9 mouse cellular contexts compared by ENCODE assay signal in the genomic region with DNA sequence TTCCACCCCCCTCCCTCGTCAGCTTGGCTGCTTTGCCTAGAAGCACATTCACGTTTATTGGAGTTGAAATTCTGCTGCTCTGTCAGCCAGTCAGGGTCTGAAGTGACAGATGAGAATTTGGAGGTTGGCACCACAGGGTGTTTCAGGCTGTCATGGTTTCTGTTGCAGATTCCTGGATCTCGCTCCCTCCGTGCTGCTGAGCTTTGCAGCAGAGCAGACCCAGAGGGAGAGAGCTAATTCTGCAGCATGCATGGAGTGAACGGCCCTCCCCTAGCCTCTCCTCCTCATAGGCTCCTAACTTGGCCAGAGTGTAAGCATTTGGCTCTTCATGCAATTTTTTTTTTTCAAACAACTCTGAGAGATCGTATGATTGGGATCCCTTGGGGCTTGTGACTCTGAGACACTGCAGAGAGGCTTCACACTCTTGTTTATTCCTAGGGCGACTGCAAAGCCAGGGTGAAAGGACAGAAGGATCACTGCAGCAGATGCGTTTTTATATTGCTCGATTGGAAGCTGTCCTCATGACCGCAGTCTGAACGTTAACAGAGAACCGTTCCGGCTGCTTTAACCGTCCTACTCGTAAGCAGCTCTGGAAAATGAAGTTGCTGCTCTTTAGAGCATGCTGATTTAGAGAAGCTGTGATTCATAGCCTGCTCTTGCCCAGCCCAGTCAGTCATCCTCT. TPM values are rescaled to one million over a fixed set of nuclear protein-coding genes. Genes with fewer than 3 reads are reported as not detected.
DNase-seq lines count a peak whose midpoint lies in the region; ATAC-seq and TF ChIP-seq lines count a peak whose summit lies in the region.
"Had no signal": no experiment of that assay in that cellular context is flagged by ENCODE, and none has a peak within 500 bp of the region (broad histone marks: within the 10 kb centered on the region; RNA-seq: fewer than 3 reads in every experiment).

A gene (minus strand): TSS at position 243 of the 682 bp plus-strand sequence.

- H3K27me3 ChIP-seq in liver, adult 2 months (ENCODE audit: control insufficient read depth, insufficient read depth, low read length) = no peaks in the 10 kb centered on the region; the same call in 1 of the 2 replicates
- no peaks in the 10 kb centered on the region for H3K27me3 ChIP-seq in liver, embryonic 12.5 days (replicated peaks)
- no peaks in the 10 kb centered on the region for H3K27me3 ChIP-seq in embryonic facial prominence, embryonic 15.5 days
- H3K27me3 ChIP-seq in kidney, embryonic 14.5 days (ENCODE audit: control insufficient read depth, insufficient read depth, low read length) = no peaks in the 10 kb centered on the region
- no peaks in the 10 kb centered on the region; the same call in 1 of the 2 replicates for H3K27me3 ChIP-seq in limb, embryonic 13.5 days
- H3K27me3 ChIP-seq in neural tube, embryonic 15.5 days (replicated peaks) = no peaks in the 10 kb centered on the region

- H3K79me2 ChIP-seq in liver, adult 2 months (ENCODE audit: control insufficient read depth, insufficient read depth, low read length) = no peaks in the 10 kb centered on the region

- ATAC-seq in liver, embryonic 12.5 days = no peak
- ATAC-seq in embryonic facial prominence, embryonic 15.5 days (ENCODE audit: insufficient number of reproducible peaks, low FRiP score, low TSS enrichment, low read depth) = peak; percentile 61; the same call in 1 of the 2 replicates
- ATAC-seq in kidney, embryonic 14.5 days (ENCODE audit: low FRiP score, low TSS enrichment) = 0 out of 2 replicates have a peak, but pooled peaks have one; percentile 26
- ATAC-seq in limb, embryonic 13.5 days (ENCODE audit: low FRiP score, low read depth) = 0 out of 2 replicates have a peak, but pooled peaks have one; percentile 39
- ATAC-seq in neural tube, embryonic 15.5 days (ENCODE audit: low FRiP score) = 0 out of 2 replicates have a peak, but pooled peaks have one; percentile 25

- H3K9ac ChIP-seq in liver, adult 2 months (ENCODE audit: low read depth, low read length) = no peak within 1 kb of the TSS
- H3K9ac ChIP-seq in liver, embryonic 12.5 days = no peak within 1 kb of the TSS
- H3K9ac ChIP-seq in embryonic facial prominence, embryonic 15.5 days = no peak within 1 kb of the TSS
- H3K9ac ChIP-seq in kidney, embryonic 14.5 days (ENCODE audit: low read depth, low read length) = peak within 1 kb of the TSS; percentile 44; the same call in 1 of the 2 replicates
- peak within 1 kb of the TSS; percentile 55 for H3K9ac ChIP-seq in limb, embryonic 13.5 days
- peak within 1 kb of the TSS; percentile 51 for H3K9ac ChIP-seq in neural tube, embryonic 15.5 days (replicated peaks)

- no peak for TF ChIP-seq CTCF in liver, adult 2 months (IDR thresholded peaks at IDR 0.05; ENCODE audit: low read depth, low read length)

- H3K36me3 ChIP-seq in liver, adult 2 months (ENCODE audit: control insufficient read depth, insufficient read depth, low read length) = no peaks in the 10 kb centered on the region
- H3K36me3 ChIP-seq in liver, embryonic 12.5 days = no peaks in the 10 kb centered on the region
- H3K36me3 ChIP-seq in embryonic facial prominence, embryonic 15.5 days = no peaks in the 10 kb centered on the region
- no peaks in the 10 kb centered on the region for H3K36me3 ChIP-seq in kidney, embryonic 14.5 days (ENCODE audit: control insufficient read depth, insufficient read depth, low read length)
- H3K36me3 ChIP-seq in limb, embryonic 13.5 days = no peaks in the 10 kb centered on the region
- no peaks in the 10 kb centered on the region for H3K36me3 ChIP-seq in neural tube, embryonic 15.5 days

- TF ChIP-seq POLR2A in liver, adult 2 months (IDR thresholded peaks at IDR 0.05; ENCODE audit: extremely low read depth, insufficient read depth, low read length) = no peak

- no peaks in the 10 kb centered on the region for H3K9me3 ChIP-seq in liver, embryonic 12.5 days (replicated peaks)
- no peaks in the 10 kb centered on the region for H3K9me3 ChIP-seq in embryonic facial prominence, embryonic 15.5 days (replicated peaks)
- no peaks in the 10 kb centered on the region for H3K9me3 ChIP-seq in kidney, embryonic 14.5 days (ENCODE audit: control insufficient read depth, low read length)
- H3K9me3 ChIP-seq in limb, embryonic 13.5 days = no peaks in the 10 kb centered on the region
- H3K9me3 ChIP-seq in neural tube, embryonic 15.5 days (replicated peaks) = no peaks in the 10 kb centered on the region

- no peak within 1 kb of the TSS for H3K27ac ChIP-seq in liver, adult 2 months (replicated peaks; ENCODE audit: insufficient read depth, low read depth, low read length)
- H3K27ac ChIP-seq in liver, embryonic 12.5 days = no peak within 1 kb of the TSS
- H3K27ac ChIP-seq in embryonic facial prominence, embryonic 15.5 days (replicated peaks) = peak within 1 kb of the TSS; percentile 81
- peak within 1 kb of the TSS; percentile 83 for H3K27ac ChIP-seq in kidney, embryonic 14.5 days (ENCODE audit: low read depth, low read length)
- peak within 1 kb of the TSS; percentile 58 for H3K27ac ChIP-seq in limb, embryonic 13.5 days
- peak within 1 kb of the TSS; percentile 84 for H3K27ac ChIP-seq in neural tube, embryonic 15.5 days (replicated peaks)

- 60% methylated on average over 15 of the region's 15 CpGs for WGBS in liver, adult 2 months
- WGBS in liver, embryonic 12.5 days (ENCODE audit: insufficient replicate concordance) = 50% methylated on average over 15 of the region's 15 CpGs
- 20% methylated on average over 15 of the region's 15 CpGs for WGBS in embryonic facial prominence, embryonic 15.5 days
- 14% methylated on average over 15 of the region's 15 CpGs for WGBS in kidney, embryonic 14.5 days
- WGBS in limb, embryonic 13.5 days = 17% methylated on average over 15 of the region's 15 CpGs
- WGBS in neural tube, embryonic 15.5 days = 5% methylated on average over 15 of the region's 15 CpGs

- no peak within 1 kb of the TSS for H3K4me2 ChIP-seq in liver, embryonic 12.5 days
- H3K4me2 ChIP-seq in embryonic facial prominence, embryonic 15.5 days (replicated peaks) = peak within 1 kb of the TSS; percentile 40
- H3K4me2 ChIP-seq in kidney, embryonic 14.5 days (replicated peaks; ENCODE audit: low read depth, low read length) = peak within 1 kb of the TSS; percentile 35
- H3K4me2 ChIP-seq in limb, embryonic 13.5 days (replicated peaks) = peak within 1 kb of the TSS; percentile 53
- peak within 1 kb of the TSS; percentile 50 for H3K4me2 ChIP-seq in neural tube, embryonic 15.5 days

- DNase-seq in liver, adult 2 months (ENCODE audit: extremely low read depth, low read depth, low spot score) = no peak
- peak; percentile 79 to 91 for DNase-seq in heart, adult 9 months (ENCODE audit: low spot score in 2 of 2)
- no peak for DNase-seq in c-Kit-positive CD71-positive TER-119-positive erythroid progenitor cells, embryonic 14.5 days (ENCODE audit: low spot score)

- no peaks in the 10 kb centered on the region for H3K4me1 ChIP-seq in liver, adult 2 months (ENCODE audit: control insufficient read depth, insufficient read depth, low read length)
- H3K4me1 ChIP-seq in liver, embryonic 12.5 days = peaks cover 3% of the 10 kb centered on the region; the same call in 1 of the 2 replicates
- peaks cover 53% of the 10 kb centered on the region for H3K4me1 ChIP-seq in embryonic facial prominence, embryonic 15.5 days
- peaks cover 40% of the 10 kb centered on the region for H3K4me1 ChIP-seq in kidney, embryonic 14.5 days (ENCODE audit: control insufficient read depth, insufficient read depth, low read length)
- peaks cover 52% of the 10 kb centered on the region for H3K4me1 ChIP-seq in limb, embryonic 13.5 days
- H3K4me1 ChIP-seq in neural tube, embryonic 15.5 days = peaks cover 62% of the 10 kb centered on the region

- H3K4me3 ChIP-seq in liver, adult 2 months (ENCODE audit: insufficient read depth, low read depth, low read length) = 0 out of 2 replicates have a peak within 1 kb of the TSS, but pooled peaks have one; percentile 8
- H3K4me3 ChIP-seq in liver, embryonic 12.5 days = no peak within 1 kb of the TSS
- H3K4me3 ChIP-seq in embryonic facial prominence, embryonic 15.5 days (replicated peaks) = peak within 1 kb of the TSS; percentile 28
- peak within 1 kb of the TSS; percentile 23 for H3K4me3 ChIP-seq in kidney, embryonic 14.5 days (ENCODE audit: low read length)
- H3K4me3 ChIP-seq in limb, embryonic 13.5 days = peak within 1 kb of the TSS; percentile 24
- H3K4me3 ChIP-seq in neural tube, embryonic 15.5 days (replicated peaks) = peak within 1 kb of the TSS; percentile 41
- H3K4me3 ChIP-seq: erythroblast, embryonic 14.5 days had no signal

RNA-seq across cellular contexts. Expression of the gene that starts here (rescaled TPM):
- total RNA-seq in liver, adult 2 months (2014; rRNA removed) = 4.9 and 5.0 TPM in 2 replicates
- polyA plus RNA-seq in liver, adult 2 months (2012; rRNA removed) = 2.2 and 3.0 TPM in 2 replicates
- 3.0 and 3.8 TPM in 2 replicates for polyA plus RNA-seq in liver, embryonic 12.5 days (2016; fragmentation: Nextera tagmentation; extraction: Ambion mirVana)
- polyA plus RNA-seq in embryonic facial prominence, embryonic 15.5 days (2015; fragmentation: Nextera tagmentation; extraction: Ambion mirVana) = 107 and 117 TPM in 2 replicates
- 33.5 and 36.1 TPM in 2 replicates for polyA plus RNA-seq in kidney, embryonic 14.5 days (2014; fragmentation: Nextera tagmentation; extraction: Ambion mirVana)
- 49.6 and 50.6 TPM in 2 replicates for polyA plus RNA-seq in limb, embryonic 13.5 days (2015; fragmentation: Nextera tagmentation; extraction: Ambion mirVana)
- 479 and 515 TPM in 2 replicates for polyA plus RNA-seq in neural tube, embryonic 15.5 days (2015; fragmentation: Nextera tagmentation; extraction: Ambion mirVana)
- polyA plus RNA-seq: erythroblast, embryonic 14.5 days had no signal

Comparison
In these comparisons a context has a peak if more than half of its experiments do, and no peak if none do; other contexts are left out.
1. DNase-seq: peak in heart, adult 9 months (2 of 2); none in liver, adult 2 months (single experiment) and c-Kit-positive CD71-positive TER-119-positive erythroid progenitor cells, embryonic 14.5 days (single experiment).
2. H3K27ac ChIP-seq: peak in embryonic facial prominence, embryonic 15.5 days (single experiment), kidney, embryonic 14.5 days (single experiment), limb, embryonic 13.5 days (single experiment) and neural tube, embryonic 15.5 days (single experiment); none in liver, adult 2 months (single experiment) and liver, embryonic 12.5 days (single experiment).
3. H3K9ac ChIP-seq: peak in kidney, embryonic 14.5 days (single experiment), limb, embryonic 13.5 days (single experiment) and neural tube, embryonic 15.5 days (single experiment); none in liver, adult 2 months (single experiment), liver, embryonic 12.5 days (single experiment) and embryonic facial prominence, embryonic 15.5 days (single experiment).